Mouse (Mus musculus) pancreas, adult 10 weeks (tissue): ENCODE results near the gene Fam110a. TPM values are rescaled to one million over a fixed set of nuclear protein-coding genes. Genes with fewer than 3 reads are reported as not detected.

Experiments
- polyA plus RNA-seq: library from polyadenylated mRNA; stranded (reverse); fragments of 350-450 nt; fragmentation: Illumina TruSeq; extraction: RNeasy Lipid Tissue Mini Kit (QIAGEN cat#74804); gene quantifications from one replicate; pipeline ENCODE4 v1.2.3, GENCODE M21; 2015; ENCODE audit warnings: low read depth, low replicate concordance; ENCODE audit not compliant: insufficient read depth

The Fam110a gene
- polyA plus RNA-seq: 4.0 TPM

GRCm38 (mm10) chr2:151979470-151980354, at the start of gene Fam110a:
Gene Fam110a (minus strand): TSS chr2:151980219.

GRCm38 (mm10) chr2:151996229-151997189, 16.5 kb upstream of the Fam110a start, which contains the start of gene Slc52a3:
Gene Slc52a3 (plus strand): TSS chr2:151996511.

Other genes with a start within 250 kb of the Fam110a start
- 5.0 TPM for gene Psmf1, start 236.0 kb downstream of the Fam110a start, polyA plus RNA-seq
- 0.79 TPM for gene Rspo4, start 137.3 kb downstream of the Fam110a start, polyA plus RNA-seq
- 1.0 TPM for gene Angpt4, start 69.0 kb downstream of the Fam110a start, polyA plus RNA-seq
- gene Slc52a3, start 16.3 kb upstream of the Fam110a start, polyA plus RNA-seq: 1.3 TPM
- gene Scrt2, start 101.3 kb upstream of the Fam110a start, polyA plus RNA-seq: not detected
- gene Srxn1, start 125.3 kb upstream of the Fam110a start, polyA plus RNA-seq: 5.3 TPM
- 2.1 TPM for gene Tcf15, start 163.3 kb upstream of the Fam110a start, polyA plus RNA-seq
- 17.7 TPM for gene Csnk2a1, start 246.6 kb upstream of the Fam110a start, polyA plus RNA-seq